Mouse (Mus musculus) gastrocnemius, postnatal 10 days (tissue): ENCODE data around the gene Smim24. TPM values are rescaled to one million over a fixed set of nuclear protein-coding genes. Genes with fewer than 3 reads are reported as not detected.
A peak's percentile ranks its signal among the peaks of the same experiment; 100 is the strongest.

Experiments used
- DNase-seq: peaks from one replicate; pipeline ENCODE4 v3.0.0; 2021; ENCODE audit warnings: mixed read lengths
- microRNA-seq, 2 experiments: library from miRNA; unstranded; fragments of <30 nt; microRNA quantifications; one replicate each; pipeline ENCODE4 v1.2.0; 2021
- total RNA-seq, 2 experiments: library from RNA; stranded (reverse); gene quantifications; 2 replicates each; pipeline ENCODE4 v1.2.3; 2021

Gene Smim24
- total RNA-seq, 2 experiments from 2014 or later: 0.65 TPM; not detected in 1

- DNase-seq: no peak
Observed at GRCm38 (mm10) chr10:81434361-81435263, 41.8 kb downstream of the Smim24 start.

GRCm38 (mm10) chr10:81435436-81435835, 42.6 kb downstream of the Smim24 start:
- DNase-seq: peak; percentile 85

GRCm38 (mm10) chr10:81441019-81441418, 48.2 kb downstream of the Smim24 start:
- no peak for DNase-seq

Small RNA genes within 50 kb of the gene (microRNA-seq; reads per million reads assigned to microRNA genes)
- gene Mir1191b (1.3 to 1.6 reads per million in 2 experiments), gene Mir6913 (0 reads per million in 2 experiments)

Other genes starting within 250 kb of the Smim24 start
- gene Pias4, start 225.1 kb upstream of the Smim24 start, total RNA-seq: 10 to 100 TPM; 10.7 to 13.8 TPM
- gene Eef2, start 216.4 kb upstream of the Smim24 start, total RNA-seq: 1,000 to 10,000 TPM in 1 of 2 experiments, 100 to 1,000 TPM in 1; 974 to 1,018 TPM
- gene Dapk3, start 210.0 kb upstream of the Smim24 start, total RNA-seq: 10 to 100 TPM; 29.8 to 30.4 TPM
- gene 4930442H23Rik, start 209.2 kb upstream of the Smim24 start, total RNA-seq: not detected
- 1 to 10 TPM; 1.7 to 1.8 TPM for gene Nmrk2, start 191.0 kb upstream of the Smim24 start, total RNA-seq
- gene Atcay, start 162.2 kb upstream of the Smim24 start, total RNA-seq: under 1 TPM; 0.40 to 0.43 TPM
- 1 to 10 TPM; 2.1 to 3.5 TPM for gene Zfr2, start 159.9 kb upstream of the Smim24 start, total RNA-seq
- gene Matk, start 140.1 kb upstream of the Smim24 start, total RNA-seq: 1 to 10 TPM in 1 of 2 experiments, under 1 TPM in 1; 0.70 to 1.3 TPM
- 100 to 1,000 TPM in 1 of 2 experiments, 10 to 100 TPM in 1; 93.7 to 108 TPM for gene Mrpl54, start 126.1 kb upstream of the Smim24 start, total RNA-seq
- 10 to 100 TPM; 61.6 to 63.5 TPM for gene Apba3, start 126.1 kb upstream of the Smim24 start, total RNA-seq
- under 1 TPM; 0.14 to 0.36 TPM for gene Tjp3, start 101.5 kb upstream of the Smim24 start, total RNA-seq
- 10 to 100 TPM; 24.0 to 30.8 TPM for gene Pip5k1c, start 100.1 kb upstream of the Smim24 start, total RNA-seq
- 10 to 100 TPM; 11.0 to 14.5 TPM for gene Cactin, start 71.9 kb upstream of the Smim24 start, total RNA-seq
- gene Tbxa2r, start 64.3 kb upstream of the Smim24 start, total RNA-seq: 1 to 10 TPM; 2.3 to 3.8 TPM
- gene Gipc3, start 49.8 kb upstream of the Smim24 start, total RNA-seq: 1 to 10 TPM in 1 of 2 experiments, under 1 TPM in 1; 0.96 to 1.3 TPM
- gene Hmg20b, start 42.6 kb upstream of the Smim24 start, total RNA-seq: 10 to 100 TPM; 26.8 to 41.9 TPM
- gene Mfsd12, start 35.6 kb upstream of the Smim24 start, total RNA-seq: 1 to 10 TPM; 4.5 to 7.5 TPM
- 1 to 10 TPM in 1 of 2 experiments, under 1 TPM in 1; 0.85 to 1.4 TPM for gene 4930404N11Rik, start 27.2 kb upstream of the Smim24 start, total RNA-seq
- 10 to 100 TPM; 17.6 to 24.1 TPM for gene Fzr1, start 14.5 kb upstream of the Smim24 start, total RNA-seq
- 10 to 100 TPM; 40.3 to 46.7 TPM for gene Dohh, start 8.6 kb upstream of the Smim24 start, total RNA-seq
- gene Gm48551, start 8.6 kb upstream of the Smim24 start, total RNA-seq: under 1 TPM; 0.40 to 0.45 TPM
- gene Gm48552, start 4.0 kb upstream of the Smim24 start, total RNA-seq: 1 to 10 TPM in 1 of 2 experiments, under 1 TPM in 1; 0.33 to 2.0 TPM
- 100 to 1,000 TPM; 329 to 332 TPM for gene Nfic, start 62.6 kb downstream of the Smim24 start, total RNA-seq
- under 1 TPM; 0.38 to 0.99 TPM for gene Celf5, start 89.7 kb downstream of the Smim24 start, total RNA-seq
- 10 to 100 TPM; 45.9 to 48.2 TPM for gene Ncln, start 103.3 kb downstream of the Smim24 start, total RNA-seq
- under 1 TPM; 0.56 to 0.61 TPM for gene S1pr4, start 107.1 kb downstream of the Smim24 start, total RNA-seq
- gene Gna15, start 131.2 kb downstream of the Smim24 start, total RNA-seq: under 1 TPM; 0.47 to 0.77 TPM
- 10 to 100 TPM; 40.6 to 44.8 TPM for gene Gna11, start 152.1 kb downstream of the Smim24 start, total RNA-seq
- 100 to 1,000 TPM; 614 to 667 TPM for gene Aes, start 166.4 kb downstream of the Smim24 start, total RNA-seq
- 1 to 10 TPM; 4.4 to 9.4 TPM for gene Tle2, start 181.5 kb downstream of the Smim24 start, total RNA-seq
- 1 to 10 TPM; 2.2 to 3.1 TPM for gene Tle6, start 208.0 kb downstream of the Smim24 start, total RNA-seq
- 1 to 10 TPM; 1.6 to 1.8 TPM for gene BC025920, start 213.2 kb downstream of the Smim24 start, total RNA-seq
- gene Sirt6, start 234.7 kb downstream of the Smim24 start, total RNA-seq: 1 to 10 TPM; 7.3 to 9.7 TPM
- 10 to 100 TPM; 13.0 to 18.4 TPM for gene Ankrd24, start 235.5 kb downstream of the Smim24 start, total RNA-seq